Mouse (Mus musculus): Measurements from ENCODE around the gene Ncaph2. TPM values are rescaled to one million over a fixed set of nuclear protein-coding genes. Genes with fewer than 3 reads are reported as not detected.
A peak's percentile ranks its signal among the peaks of the same experiment; 100 is the strongest.

The Ncaph2 gene
- polyA plus RNA-seq, 1 experiment from 2014 or later: 132 TPM

GRCm38 (mm10) chr15:89379429-89379828 is 23.9 kb downstream of the Ncaph2 start:
- peak overlapping the region; percentile 58 for H3K4me2 ChIP-seq (ENCODE audit: low read length)
- peaks cover 4% of the 10 kb centered on the region; the same call in 1 of the 2 replicates for H3K4me1 ChIP-seq (ENCODE audit: control insufficient read depth, insufficient read depth, low read length)
- peak overlapping the region; percentile 52; the same call in 1 of the 2 replicates for H3K9ac ChIP-seq (ENCODE audit: low read length)
- H3K4me3 ChIP-seq (ENCODE audit: low read depth, low read length): peak overlapping the region; percentile 27
- no peaks in the 10 kb centered on the region for H3K36me3 ChIP-seq (ENCODE audit: control insufficient read depth, insufficient read depth, low read length)
- DNase-seq (ENCODE audit: low spot score) (no peak), ATAC-seq (no peak)
- no peak overlapping the region for H3K27ac ChIP-seq (ENCODE audit: low read depth, low read length)
- WGBS: 13% methylated on average over 10 of the region's 10 CpGs
- H3K27me3 ChIP-seq (replicated peaks; ENCODE audit: control insufficient read depth, insufficient read depth, low read length): peaks cover 46% of the 10 kb centered on the region
- H3K9me3 ChIP-seq (replicated peaks; ENCODE audit: control insufficient read depth, low read length): no peaks in the 10 kb centered on the region

GRCm38 (mm10) chr15:89384617-89385016 is 29.1 kb downstream of the Ncaph2 start, which contains the start of gene Klhdc7b:
Klhdc7b (plus strand) TSS chr15:89384917.
- no peaks in the 10 kb centered on the region for H3K9me3 ChIP-seq (replicated peaks; ENCODE audit: control insufficient read depth, low read length)
- 91% methylated on average over 7 of the region's 7 CpGs for WGBS
- no peak within 1 kb of the TSS for H3K27ac ChIP-seq (ENCODE audit: low read depth, low read length)
- H3K4me3 ChIP-seq (ENCODE audit: low read depth, low read length): no peak within 1 kb of the TSS
- H3K36me3 ChIP-seq (ENCODE audit: control insufficient read depth, insufficient read depth, low read length): no peaks in the 10 kb centered on the region
- no peak within 1 kb of the TSS for H3K4me2 ChIP-seq (ENCODE audit: low read length)
- no peak within 1 kb of the TSS for H3K9ac ChIP-seq (ENCODE audit: low read length)
- no peak for DNase-seq (ENCODE audit: low spot score)
- no peak for ATAC-seq
- H3K4me1 ChIP-seq (ENCODE audit: control insufficient read depth, insufficient read depth, low read length): no peaks in the 10 kb centered on the region; the same call in 1 of the 2 replicates
- H3K27me3 ChIP-seq (replicated peaks; ENCODE audit: control insufficient read depth, insufficient read depth, low read length): peaks cover 9% of the 10 kb centered on the region

- no peaks in the 10 kb centered on the region for H3K4me1 ChIP-seq (ENCODE audit: control insufficient read depth, insufficient read depth, low read length)
- H3K4me3 ChIP-seq (ENCODE audit: low read depth, low read length): no peak overlapping the region
- no peaks in the 10 kb centered on the region for H3K27me3 ChIP-seq (replicated peaks; ENCODE audit: control insufficient read depth, insufficient read depth, low read length)
- ATAC-seq: no peak
- no peaks in the 10 kb centered on the region for H3K36me3 ChIP-seq (ENCODE audit: control insufficient read depth, insufficient read depth, low read length)
- H3K9ac ChIP-seq (ENCODE audit: low read length): no peak overlapping the region
- no peak for DNase-seq (ENCODE audit: low spot score)
- 54% methylated on average over 12 of the region's 12 CpGs for WGBS
- no peak overlapping the region for H3K27ac ChIP-seq (ENCODE audit: low read depth, low read length)
- no peaks in the 10 kb centered on the region for H3K9me3 ChIP-seq (replicated peaks; ENCODE audit: control insufficient read depth, low read length)
- no peak overlapping the region for H3K4me2 ChIP-seq (ENCODE audit: low read length)
Measured at GRCm38 (mm10) chr15:89387127-89387526, 31.6 kb downstream of the Ncaph2 start.

- ATAC-seq (no peak), DNase-seq (ENCODE audit: low spot score) (no peak)
- H3K27ac ChIP-seq (ENCODE audit: low read depth, low read length): no peak overlapping the region
- no peak overlapping the region for H3K4me2 ChIP-seq (ENCODE audit: low read length)
- no peaks in the 10 kb centered on the region for H3K27me3 ChIP-seq (replicated peaks; ENCODE audit: control insufficient read depth, insufficient read depth, low read length)
- no peaks in the 10 kb centered on the region for H3K36me3 ChIP-seq (ENCODE audit: control insufficient read depth, insufficient read depth, low read length)
- H3K9ac ChIP-seq (ENCODE audit: low read length): no peak overlapping the region
- no peak overlapping the region for H3K4me3 ChIP-seq (ENCODE audit: low read depth, low read length)
- no peaks in the 10 kb centered on the region for H3K9me3 ChIP-seq (replicated peaks; ENCODE audit: control insufficient read depth, low read length)
- no peaks in the 10 kb centered on the region for H3K4me1 ChIP-seq (ENCODE audit: control insufficient read depth, insufficient read depth, low read length)
- WGBS: 91% methylated on average over 10 of the region's 10 CpGs
Measured at GRCm38 (mm10) chr15:89390081-89390480, 34.6 kb downstream of the Ncaph2 start.

GRCm38 (mm10) chr15:89396883-89397282 is 41.4 kb downstream of the Ncaph2 start:
- 91% methylated on average over 4 of the region's 4 CpGs for WGBS
- no peak for DNase-seq (ENCODE audit: low spot score)
- no peaks in the 10 kb centered on the region for H3K4me1 ChIP-seq (ENCODE audit: control insufficient read depth, insufficient read depth, low read length)
- no peak for ATAC-seq
- no peaks in the 10 kb centered on the region for H3K36me3 ChIP-seq (ENCODE audit: control insufficient read depth, insufficient read depth, low read length)
- no peaks in the 10 kb centered on the region for H3K9me3 ChIP-seq (replicated peaks; ENCODE audit: control insufficient read depth, low read length)
- H3K4me3 ChIP-seq (ENCODE audit: low read depth, low read length): no peak overlapping the region
- no peaks in the 10 kb centered on the region for H3K27me3 ChIP-seq (replicated peaks; ENCODE audit: control insufficient read depth, insufficient read depth, low read length)
- H3K27ac ChIP-seq (ENCODE audit: low read depth, low read length): no peak overlapping the region
- H3K4me2 ChIP-seq (ENCODE audit: low read length): no peak overlapping the region
- H3K9ac ChIP-seq (ENCODE audit: low read length): no peak overlapping the region

GRCm38 (mm10) chr15:89398146-89398545 is 42.6 kb downstream of the Ncaph2 start:
- 51% methylated on average over 2 of the region's 2 CpGs for WGBS
- Histone ChIP-seq H3K9me3 (replicated peaks; ENCODE audit: control insufficient read depth, low read length) (no peaks in the 10 kb centered on the region), H3K36me3 (ENCODE audit: control insufficient read depth, insufficient read depth, low read length) (no peaks in the 10 kb centered on the region), H3K9ac (ENCODE audit: low read length) (no peak overlapping the region), H3K4me2 (ENCODE audit: low read length) (no peak overlapping the region), H3K4me1 (ENCODE audit: control insufficient read depth, insufficient read depth, low read length) (no peaks in the 10 kb centered on the region), H3K27ac (ENCODE audit: low read depth, low read length) (no peak overlapping the region), H3K27me3 (replicated peaks; ENCODE audit: control insufficient read depth, insufficient read depth, low read length) (no peaks in the 10 kb centered on the region), H3K4me3 (ENCODE audit: low read depth, low read length) (no peak overlapping the region)
- ATAC-seq (peak; percentile 52; the same call in 1 of the 2 replicates), DNase-seq (ENCODE audit: low spot score) (peak; percentile 42)

GRCm38 (mm10) chr15:89399716-89400115 is 44.2 kb downstream of the Ncaph2 start:
- H3K36me3 ChIP-seq (ENCODE audit: control insufficient read depth, insufficient read depth, low read length): no peaks in the 10 kb centered on the region
- DNase-seq (ENCODE audit: low spot score): no peak
- no peaks in the 10 kb centered on the region for H3K4me1 ChIP-seq (ENCODE audit: control insufficient read depth, insufficient read depth, low read length)
- H3K27me3 ChIP-seq (replicated peaks; ENCODE audit: control insufficient read depth, insufficient read depth, low read length): no peaks in the 10 kb centered on the region
- no peaks in the 10 kb centered on the region for H3K9me3 ChIP-seq (replicated peaks; ENCODE audit: control insufficient read depth, low read length)
- H3K9ac ChIP-seq (ENCODE audit: low read length): no peak overlapping the region
- H3K4me2 ChIP-seq (ENCODE audit: low read length): no peak overlapping the region
- H3K4me3 ChIP-seq (ENCODE audit: low read depth, low read length): no peak overlapping the region
- ATAC-seq: no peak
- WGBS: 54% methylated on average over 1 of the region's 1 CpGs
- no peak overlapping the region for H3K27ac ChIP-seq (ENCODE audit: low read depth, low read length)

GRCm38 (mm10) chr15:89402471-89402870 is 47.0 kb downstream of the Ncaph2 start:
- Histone ChIP-seq H3K36me3 (ENCODE audit: control insufficient read depth, insufficient read depth, low read length) (no peaks in the 10 kb centered on the region), H3K9me3 (replicated peaks; ENCODE audit: control insufficient read depth, low read length) (no peaks in the 10 kb centered on the region), H3K27me3 (replicated peaks; ENCODE audit: control insufficient read depth, insufficient read depth, low read length) (no peaks in the 10 kb centered on the region), H3K4me3 (ENCODE audit: low read depth, low read length) (no peak overlapping the region), H3K4me2 (ENCODE audit: low read length) (no peak overlapping the region), H3K27ac (ENCODE audit: low read depth, low read length) (no peak overlapping the region), H3K9ac (ENCODE audit: low read length) (no peak overlapping the region), H3K4me1 (ENCODE audit: control insufficient read depth, insufficient read depth, low read length) (no peaks in the 10 kb centered on the region)
- WGBS: 94% methylated on average over 1 of the region's 1 CpGs
- DNase-seq (ENCODE audit: low spot score) (no peak), ATAC-seq (no peak)

- Histone ChIP-seq H3K4me3 (ENCODE audit: low read depth, low read length) (no peak overlapping the region), H3K9me3 (replicated peaks; ENCODE audit: control insufficient read depth, low read length) (no peaks in the 10 kb centered on the region), H3K9ac (ENCODE audit: low read length) (no peak overlapping the region), H3K36me3 (ENCODE audit: control insufficient read depth, insufficient read depth, low read length) (no peaks in the 10 kb centered on the region), H3K4me1 (ENCODE audit: control insufficient read depth, insufficient read depth, low read length) (no peaks in the 10 kb centered on the region), H3K27me3 (replicated peaks; ENCODE audit: control insufficient read depth, insufficient read depth, low read length) (no peaks in the 10 kb centered on the region), H3K4me2 (ENCODE audit: low read length) (no peak overlapping the region), H3K27ac (ENCODE audit: low read depth, low read length) (no peak overlapping the region)
- 84% methylated on average over 10 of the region's 10 CpGs for WGBS
- DNase-seq (ENCODE audit: low spot score) (no peak), ATAC-seq (no peak)
Measured at GRCm38 (mm10) chr15:89404831-89405623, 49.5 kb downstream of the Ncaph2 start.
